Mouse (Mus musculus): ENCODE measurements around the gene Mex3d. TPM values are rescaled to one million over a fixed set of nuclear protein-coding genes. Genes with fewer than 3 reads are reported as not detected.

The Mex3d gene
- polyA plus RNA-seq, 1 experiment from 2014 or later: 7.1 TPM

DNA sequence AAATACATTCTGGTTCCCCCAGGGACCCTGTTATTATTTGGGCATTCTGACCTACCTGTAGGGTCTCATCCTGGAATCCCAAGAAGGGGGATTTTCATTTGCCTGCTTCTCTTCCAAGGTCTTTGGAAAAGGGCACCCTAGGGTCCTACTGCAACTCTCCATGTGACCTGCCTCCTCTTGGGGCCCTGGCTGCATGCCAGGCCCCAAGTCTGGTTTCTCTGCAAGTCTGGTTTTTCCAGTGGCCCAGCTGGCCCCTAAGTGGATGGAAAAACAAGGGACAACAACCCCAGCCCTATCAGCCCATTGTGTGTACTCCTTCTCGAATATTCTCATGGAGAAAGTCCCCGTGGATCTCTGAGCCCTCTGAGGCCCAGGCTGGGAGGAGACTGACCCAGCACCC lies 56.6 kb downstream of the Mex3d start:
- Histone ChIP-seq H3K4me1 (peaks cover 40% of the 10 kb centered on the region), H3K36me3 (replicated peaks) (0 out of 2 replicates have a peak, but pooled peaks cover 5% of the 10 kb centered on the region), H3K9me3 (no peaks in the 10 kb centered on the region), H3K27ac (replicated peaks) (0 out of 2 replicates have a peak overlapping the region, but pooled peaks have one; percentile 30), H3K4me3 (peak overlapping the region; percentile 65), H3K27me3 (replicated peaks; ENCODE audit: low read depth, poor library complexity, severe bottlenecking) (peaks cover 74% of the 10 kb centered on the region)
- DNase-seq (ENCODE audit: low spot score): no peak
- WGBS: 78% methylated on average over 2 of the region's 2 CpGs

Small RNA genes within 50 kb of the gene (microRNA-seq; reads per million reads assigned to microRNA genes)
- gene Gm22721: not detected

Other genes with a start within 250 kb of the Mex3d start
- 491 and 493 TPM in 2 replicates for gene Atp5d, start 249.0 kb downstream of the Mex3d start, polyA plus RNA-seq (2016; fragmentation: Nextera tagmentation; extraction: Ambion mirVana)
- gene Cbarp, start 246.8 kb downstream of the Mex3d start, polyA plus RNA-seq (2016; fragmentation: Nextera tagmentation; extraction: Ambion mirVana): 4.9 and 8.5 TPM in 2 replicates
- 22.2 TPM in 2 replicates for gene Midn, start 239.4 kb downstream of the Mex3d start, polyA plus RNA-seq (2016; fragmentation: Nextera tagmentation; extraction: Ambion mirVana)
- 93.2 and 110 TPM in 2 replicates for gene Cirbp, start 221.7 kb downstream of the Mex3d start, polyA plus RNA-seq (2016; fragmentation: Nextera tagmentation; extraction: Ambion mirVana)
- 10.8 and 12.0 TPM in 2 replicates for gene 1600002K03Rik, start 214.7 kb downstream of the Mex3d start, polyA plus RNA-seq (2016; fragmentation: Nextera tagmentation; extraction: Ambion mirVana)
- gene Efna2, start 208.2 kb downstream of the Mex3d start, polyA plus RNA-seq (2016; fragmentation: Nextera tagmentation; extraction: Ambion mirVana): 45.2 and 50.1 TPM in 2 replicates
- 95.9 and 98.1 TPM in 2 replicates for gene Mum1, start 161.2 kb downstream of the Mex3d start, polyA plus RNA-seq (2016; fragmentation: Nextera tagmentation; extraction: Ambion mirVana)
- gene Ndufs7, start 138.5 kb downstream of the Mex3d start, polyA plus RNA-seq (2016; fragmentation: Nextera tagmentation; extraction: Ambion mirVana): 303 and 309 TPM in 2 replicates
- 24.4 and 25.0 TPM in 2 replicates for gene Gamt, start 126.6 kb downstream of the Mex3d start, polyA plus RNA-seq (2016; fragmentation: Nextera tagmentation; extraction: Ambion mirVana)
- gene Dazap1, start 126.2 kb downstream of the Mex3d start, polyA plus RNA-seq (2016; fragmentation: Nextera tagmentation; extraction: Ambion mirVana): 56.2 and 58.5 TPM in 2 replicates
- gene Rps15, start 95.2 kb downstream of the Mex3d start, polyA plus RNA-seq (2016; fragmentation: Nextera tagmentation; extraction: Ambion mirVana): 1,079 and 1,119 TPM in 2 replicates
- gene Apc2, start 91.7 kb downstream of the Mex3d start, polyA plus RNA-seq (2016; fragmentation: Nextera tagmentation; extraction: Ambion mirVana): 11.8 and 12.6 TPM in 2 replicates
- 53.7 and 56.2 TPM in 2 replicates for gene 2310011J03Rik, start 67.1 kb downstream of the Mex3d start, polyA plus RNA-seq (2016; fragmentation: Nextera tagmentation; extraction: Ambion mirVana)
- gene Pcsk4, start 58.2 kb downstream of the Mex3d start, polyA plus RNA-seq (2016; fragmentation: Nextera tagmentation; extraction: Ambion mirVana): 5.0 and 5.5 TPM in 2 replicates
- gene Reep6, start 57.7 kb downstream of the Mex3d start, polyA plus RNA-seq (2016; fragmentation: Nextera tagmentation; extraction: Ambion mirVana): 6.6 TPM in 2 replicates
- gene Adamtsl5, start 39.2 kb downstream of the Mex3d start, polyA plus RNA-seq (2016; fragmentation: Nextera tagmentation; extraction: Ambion mirVana): 0.65 and 0.88 TPM in 2 replicates
- 0.37 and 0.43 TPM in 2 replicates for gene Plk5, start 31.2 kb downstream of the Mex3d start, polyA plus RNA-seq (2016; fragmentation: Nextera tagmentation; extraction: Ambion mirVana)
- 371 and 377 TPM in 2 replicates for gene Mbd3, start 11.9 kb upstream of the Mex3d start, polyA plus RNA-seq (2016; fragmentation: Nextera tagmentation; extraction: Ambion mirVana)
- 615 and 629 TPM in 2 replicates for gene Uqcr11, start 19.2 kb upstream of the Mex3d start, polyA plus RNA-seq (2016; fragmentation: Nextera tagmentation; extraction: Ambion mirVana)
- 225 and 235 TPM in 2 replicates for gene Tcf3, start 46.0 kb upstream of the Mex3d start, polyA plus RNA-seq (2016; fragmentation: Nextera tagmentation; extraction: Ambion mirVana)
- 0.17 and 0.58 TPM in 2 replicates for gene Onecut3, start 107.2 kb upstream of the Mex3d start, polyA plus RNA-seq (2016; fragmentation: Nextera tagmentation; extraction: Ambion mirVana)
- 0.51 and 0.75 TPM in 2 replicates for gene Atp8b3, start 151.5 kb upstream of the Mex3d start, polyA plus RNA-seq (2016; fragmentation: Nextera tagmentation; extraction: Ambion mirVana)
- gene Rexo1, start 173.9 kb upstream of the Mex3d start, polyA plus RNA-seq (2016; fragmentation: Nextera tagmentation; extraction: Ambion mirVana): 34.7 and 35.0 TPM in 2 replicates
- 8.5 TPM in 2 replicates for gene Klf16, start 189.7 kb upstream of the Mex3d start, polyA plus RNA-seq (2016; fragmentation: Nextera tagmentation; extraction: Ambion mirVana)
- gene Abhd17a, start 202.7 kb upstream of the Mex3d start, polyA plus RNA-seq (2016; fragmentation: Nextera tagmentation; extraction: Ambion mirVana): 79.8 and 84.9 TPM in 2 replicates
- gene Scamp4, start 215.2 kb upstream of the Mex3d start, polyA plus RNA-seq (2016; fragmentation: Nextera tagmentation; extraction: Ambion mirVana): 84.8 and 88.2 TPM in 2 replicates
- gene Adat3, start 215.2 kb upstream of the Mex3d start, polyA plus RNA-seq (2016; fragmentation: Nextera tagmentation; extraction: Ambion mirVana): 10.9 and 14.1 TPM in 2 replicates
- gene Gm49322, start 218.4 kb upstream of the Mex3d start, polyA plus RNA-seq (2016; fragmentation: Nextera tagmentation; extraction: Ambion mirVana): 5.7 and 6.4 TPM in 2 replicates
- 198 TPM in 2 replicates for gene Csnk1g2, start 235.2 kb upstream of the Mex3d start, polyA plus RNA-seq (2016; fragmentation: Nextera tagmentation; extraction: Ambion mirVana)

All from embryonic facial prominence, embryonic 10.5 days (tissue).